Mouse (Mus musculus) retina, adult 2 months (tissue): ENCODE results near the gene Stk38.
"Not testable (repeated sequence)": the region's sequence is repeated elsewhere in the genome, so short reads cannot be mapped to it uniquely, and the experiment has no call there.

Experiments
- DNase-seq: peaks from one replicate; pipeline ENCODE4 v3.0.0-alpha.2; 2012; ENCODE audit warnings: low read depth, low spot score

Stk38 gene

GRCm38 (mm10) chr17:29007641-29008325, at the start of gene Stk38:
Gene Stk38 (minus strand): TSS chr17:29007995.
- peak; percentile 71 for DNase-seq

- DNase-seq = no peak
Observed at GRCm38 (mm10) chr17:29057361-29057890, 49.6 kb upstream of the Stk38 start.

- DNase-seq = no peak
Observed at GRCm38 (mm10) chr17:29056699-29057151, 48.9 kb upstream of the Stk38 start.

GRCm38 (mm10) chr17:29056207-29056606, 48.4 kb upstream of the Stk38 start:
- DNase-seq = no peak

- no peak for DNase-seq
Observed at GRCm38 (mm10) chr17:29055586-29055985, 47.8 kb upstream of the Stk38 start.

- no peak for DNase-seq
Observed at GRCm38 (mm10) chr17:29054429-29054828, 46.6 kb upstream of the Stk38 start.

GRCm38 (mm10) chr17:29053841-29054240, 46.0 kb upstream of the Stk38 start:
- no peak for DNase-seq

GRCm38 (mm10) chr17:29053067-29053466, 45.3 kb upstream of the Stk38 start:
- no peak for DNase-seq

- DNase-seq = no peak
Observed at GRCm38 (mm10) chr17:29050791-29051190, 43.0 kb upstream of the Stk38 start.

- no peak for DNase-seq
Observed at GRCm38 (mm10) chr17:29049923-29050322, 42.1 kb upstream of the Stk38 start.

GRCm38 (mm10) chr17:29049508-29049889, 41.7 kb upstream of the Stk38 start:
- DNase-seq = no peak

- peak; percentile 38 for DNase-seq
Observed at GRCm38 (mm10) chr17:29048748-29049507, 41.1 kb upstream of the Stk38 start.

GRCm38 (mm10) chr17:29047697-29048514, 40.1 kb upstream of the Stk38 start:
- no peak for DNase-seq

GRCm38 (mm10) chr17:29046863-29047262, 39.1 kb upstream of the Stk38 start:
- no peak for DNase-seq

GRCm38 (mm10) chr17:29045741-29046530, 38.1 kb upstream of the Stk38 start:
- no peak for DNase-seq

- no peak for DNase-seq
Observed at GRCm38 (mm10) chr17:29044925-29045319, 37.1 kb upstream of the Stk38 start.

GRCm38 (mm10) chr17:29044146-29044924, 36.5 kb upstream of the Stk38 start:
- no peak for DNase-seq

GRCm38 (mm10) chr17:29043583-29043982, 35.8 kb upstream of the Stk38 start:
- no peak for DNase-seq

- DNase-seq = no peak
Observed at GRCm38 (mm10) chr17:29042569-29042968, 34.8 kb upstream of the Stk38 start.

- not testable (repeated sequence) for DNase-seq
Observed at GRCm38 (mm10) chr17:29041632-29042031, 33.8 kb upstream of the Stk38 start.
